Mouse (Mus musculus) embryonic facial prominence, embryonic 10.5 days (tissue): ENCODE measurements at regions not wholly inside any gene's neighbourhood (a gene's known extent, or its start where the extent isn't known, plus 50 kb on each side); places are given as distances from the start of the nearest gene placed in this dataset.

Source experiments
- DNase-seq: peaks from one replicate; pipeline ENCODE4 v3.0.0-alpha.2; 2017; ENCODE audit warnings: low spot score
- H3K27ac ChIP-seq: fragments of 300-500 bp; sonication (generic); replicated peaks from 2 replicates; pipeline ENCODE4 v1.5.1; 2016; ENCODE audit warnings: mild to moderate bottlenecking
- H3K27me3 ChIP-seq: fragments of 300-500 bp; sonication (generic); replicated peaks from 2 replicates; pipeline ENCODE4 v1.6.1; 2016; ENCODE audit warnings: low read depth, mild to moderate bottlenecking; ENCODE audit not compliant: poor library complexity, severe bottlenecking
- H3K36me3 ChIP-seq: fragments of 300-500 bp; sonication (generic); replicated peaks from 2 replicates; pipeline ENCODE4 v1.6.1; 2016; ENCODE audit warnings: mild to moderate bottlenecking, moderate library complexity
- H3K4me1 ChIP-seq: fragments of 300-500 bp; sonication (generic); 2 replicates; pipeline ENCODE4 v1.6.1; 2016
- H3K4me3 ChIP-seq: fragments of 300-500 bp; sonication (generic); 2 replicates; pipeline ENCODE4 v1.5.1; 2016; ENCODE audit warnings: mild to moderate bottlenecking, moderate library complexity
- H3K9me3 ChIP-seq: fragments of 300-500 bp; sonication (generic); 2 replicates; pipeline ENCODE4 v1.6.1; 2016; ENCODE audit warnings: mild to moderate bottlenecking
- WGBS: fragments of 180-500 bp; shearing (Covaris S2); methylation state at CpG from one replicate; pipeline ENCODE4 v1.1.7; 2016; 5-methylcytosine and 5-hydroxymethylcytosine counted together

DNA sequence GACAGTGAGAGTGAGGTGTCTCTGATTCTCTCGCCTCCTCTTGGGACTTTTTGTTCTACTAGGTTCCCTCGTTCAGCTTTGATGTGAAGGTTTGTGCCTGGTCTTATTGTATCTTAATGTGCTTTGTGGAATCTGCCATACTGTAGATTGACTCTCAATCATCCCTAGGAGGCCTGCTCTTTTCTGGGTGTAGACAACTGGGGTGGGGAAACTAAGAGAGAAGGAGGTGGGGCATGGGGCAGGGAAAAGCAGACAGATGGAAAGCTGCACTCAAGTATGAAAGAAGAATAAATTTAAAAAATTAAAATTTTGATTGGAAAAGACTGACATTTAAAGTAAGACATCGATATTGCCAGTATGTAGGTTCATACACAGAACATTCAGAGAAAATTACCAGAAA, 172.0 kb upstream of the Ctso start:
- WGBS = 92% methylated on average over 3 of the region's 3 CpGs
- no peak overlapping the region for H3K27ac ChIP-seq
- no peak overlapping the region for H3K4me3 ChIP-seq
- 0 out of 2 replicates have a peak, but pooled peaks cover 5% of the 10 kb centered on the region for H3K4me1 ChIP-seq
- no peaks in the 10 kb centered on the region for H3K36me3 ChIP-seq
- no peaks in the 10 kb centered on the region for H3K27me3 ChIP-seq
- no peak for DNase-seq
- no peaks in the 10 kb centered on the region for H3K9me3 ChIP-seq

DNA sequence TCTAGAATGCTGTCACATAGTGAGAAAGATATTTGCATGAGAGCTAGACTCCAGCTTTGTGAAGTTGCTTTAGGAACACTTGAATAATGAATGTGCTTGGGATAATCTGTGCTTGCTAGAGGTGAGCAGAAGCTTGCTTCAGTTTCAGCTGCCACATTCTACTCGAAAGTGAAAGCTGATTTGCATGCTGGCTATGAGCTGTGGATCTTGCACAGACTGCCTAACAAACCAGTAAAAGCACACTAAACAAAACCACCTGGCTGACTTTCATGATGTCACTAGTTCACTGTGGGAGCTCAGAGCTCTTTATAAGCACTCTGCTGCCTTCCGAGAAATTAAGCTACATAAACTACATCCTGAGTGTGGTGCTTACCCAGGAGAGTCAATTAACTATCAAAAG, 171.5 kb upstream of the Ctso start:
- 43% methylated on average over 2 of the region's 2 CpGs for WGBS
- H3K4me1 ChIP-seq = 0 out of 2 replicates have a peak, but pooled peaks cover 5% of the 10 kb centered on the region
- DNase-seq = peak; percentile 26
- H3K27ac ChIP-seq = no peak overlapping the region
- no peaks in the 10 kb centered on the region for H3K9me3 ChIP-seq
- H3K4me3 ChIP-seq = no peak overlapping the region
- no peaks in the 10 kb centered on the region for H3K27me3 ChIP-seq
- no peaks in the 10 kb centered on the region for H3K36me3 ChIP-seq

DNA sequence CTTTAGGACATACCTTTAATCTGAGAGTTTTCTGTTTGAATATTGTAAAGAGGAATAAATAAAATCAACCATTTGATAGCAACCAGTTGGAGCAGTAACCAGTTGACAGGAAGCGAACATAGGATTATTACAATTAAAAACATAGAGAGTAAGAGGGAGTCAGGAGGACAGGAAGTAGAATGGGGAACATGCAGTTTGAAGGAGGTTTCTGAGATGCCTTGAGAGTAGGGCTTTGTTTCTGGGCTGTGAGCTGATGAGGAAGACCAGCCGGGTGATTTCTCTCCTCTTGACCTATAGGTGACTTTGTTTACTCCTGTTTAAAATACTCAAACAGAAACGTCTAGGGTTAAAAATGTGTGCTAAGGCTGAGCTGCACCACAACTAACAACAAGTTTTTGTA, 160.6 kb upstream of the Ctso start:
- H3K36me3 ChIP-seq = no peaks in the 10 kb centered on the region
- no peak overlapping the region for H3K27ac ChIP-seq
- H3K9me3 ChIP-seq = no peaks in the 10 kb centered on the region
- WGBS = 72% methylated on average over 3 of the region's 3 CpGs
- H3K4me1 ChIP-seq = no peaks in the 10 kb centered on the region
- H3K4me3 ChIP-seq = no peak overlapping the region
- H3K27me3 ChIP-seq = no peaks in the 10 kb centered on the region
- no peak for DNase-seq

DNA sequence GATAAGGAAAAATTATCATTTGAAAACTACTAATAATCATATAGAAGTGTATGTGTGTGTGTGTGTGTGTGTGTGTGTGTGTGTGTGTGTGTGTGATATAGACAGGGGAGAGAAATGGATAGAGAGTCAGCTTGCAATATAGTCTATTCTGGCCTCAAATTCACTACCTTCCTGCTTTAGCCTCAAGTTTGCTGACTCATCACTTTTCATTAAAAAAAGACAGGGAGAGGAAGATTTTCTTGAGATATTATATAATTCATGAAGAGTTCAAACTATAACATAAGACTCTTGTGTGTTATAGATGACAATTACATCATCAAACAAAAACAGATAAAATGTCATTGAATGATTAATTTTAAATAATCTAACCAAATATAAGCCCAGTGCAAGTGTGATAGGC, 159.4 kb upstream of the Ctso start:
- Histone ChIP-seq H3K9me3 (no peaks in the 10 kb centered on the region), H3K36me3 (no peaks in the 10 kb centered on the region), H3K4me1 (no peaks in the 10 kb centered on the region), H3K27me3 (no peaks in the 10 kb centered on the region), H3K27ac (no peak overlapping the region), H3K4me3 (no peak overlapping the region)
- no peak for DNase-seq

DNA sequence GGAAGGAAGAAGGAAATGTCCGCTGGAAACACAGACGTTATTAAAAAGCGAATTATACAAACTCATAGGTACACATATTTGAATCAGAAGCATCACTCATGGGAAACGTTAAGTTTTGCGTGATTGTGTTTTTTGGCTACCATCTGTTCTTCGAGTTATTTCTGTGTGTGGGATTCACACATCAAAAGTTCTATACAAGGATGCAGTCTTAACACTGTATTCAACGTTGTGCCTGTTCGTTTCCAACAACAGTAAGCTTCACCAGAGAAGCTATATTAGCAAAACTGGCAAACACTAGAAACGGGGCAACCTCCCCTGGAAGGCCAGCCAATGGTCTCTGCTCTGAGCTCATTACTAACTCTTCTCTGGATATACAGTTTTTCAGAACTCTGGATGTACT, 150.3 kb upstream of the Ctso start:
- H3K4me3 ChIP-seq = no peak overlapping the region
- H3K9me3 ChIP-seq = no peaks in the 10 kb centered on the region
- H3K36me3 ChIP-seq = no peaks in the 10 kb centered on the region
- H3K27ac ChIP-seq = no peak overlapping the region
- 93% methylated on average over 9 of the region's 9 CpGs for WGBS
- no peak for DNase-seq
- H3K27me3 ChIP-seq = no peaks in the 10 kb centered on the region
- H3K4me1 ChIP-seq = peaks cover 5% of the 10 kb centered on the region

DNA sequence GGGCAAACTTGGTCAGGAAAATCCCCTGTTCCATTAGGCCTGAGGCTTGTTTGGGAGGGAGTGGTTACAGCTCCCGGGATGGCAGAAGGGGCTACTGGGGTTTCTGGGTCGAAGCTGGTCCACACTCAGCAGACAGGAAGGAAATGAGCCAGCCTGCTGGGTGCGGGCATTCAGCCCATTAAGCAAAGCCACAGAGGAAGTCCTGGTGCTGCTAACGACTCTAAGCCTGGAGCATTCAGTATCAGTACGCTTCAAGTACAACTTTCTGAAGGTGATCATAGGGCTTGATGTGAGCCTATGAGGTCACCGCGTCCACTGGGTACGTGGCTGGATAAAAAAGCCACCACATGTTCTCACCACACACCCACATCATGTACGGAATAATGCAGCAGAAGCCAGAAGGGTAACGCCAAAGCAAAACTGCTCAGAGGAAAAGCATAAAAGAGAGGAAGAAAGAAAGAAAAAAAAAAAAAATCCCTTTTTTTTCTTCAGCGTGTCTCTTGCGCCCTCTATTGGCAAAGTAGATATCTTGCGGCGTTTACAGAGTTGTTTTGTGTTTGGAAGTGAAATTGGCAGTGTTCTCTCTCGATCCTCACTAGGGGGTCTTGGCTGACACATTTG, 149.4 kb upstream of the Ctso start:
- no peaks in the 10 kb centered on the region for H3K36me3 ChIP-seq
- peak overlapping the region; percentile 80 for H3K27ac ChIP-seq
- no peaks in the 10 kb centered on the region for H3K9me3 ChIP-seq
- peak overlapping the region; percentile 31; the same call in 1 of the 2 replicates for H3K4me3 ChIP-seq
- DNase-seq = peak; percentile 25
- WGBS = 30% methylated on average over 15 of the region's 15 CpGs
- H3K27me3 ChIP-seq = no peaks in the 10 kb centered on the region
- H3K4me1 ChIP-seq = peaks cover 5% of the 10 kb centered on the region

DNA sequence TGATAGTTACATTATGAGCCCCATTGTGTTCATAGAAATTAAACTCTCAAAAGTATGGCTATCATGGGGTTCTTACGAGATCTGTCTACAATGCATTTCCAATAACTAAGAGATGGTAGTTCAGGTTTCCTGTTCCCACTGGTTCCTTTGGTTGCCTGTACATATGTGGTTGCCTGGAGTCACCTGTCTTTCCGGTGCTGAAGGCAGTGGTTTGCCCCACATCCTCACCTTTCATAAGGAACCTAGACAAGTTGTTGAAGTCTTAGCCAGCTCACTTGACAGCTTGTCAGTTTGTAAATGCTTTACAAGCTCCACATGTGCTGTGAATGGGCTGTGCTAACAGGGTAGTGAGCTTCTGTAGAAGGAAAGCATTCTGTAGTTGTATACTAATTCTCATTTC, 143.5 kb upstream of the Ctso start:
- no peak for DNase-seq
- H3K27me3 ChIP-seq = no peaks in the 10 kb centered on the region

DNA sequence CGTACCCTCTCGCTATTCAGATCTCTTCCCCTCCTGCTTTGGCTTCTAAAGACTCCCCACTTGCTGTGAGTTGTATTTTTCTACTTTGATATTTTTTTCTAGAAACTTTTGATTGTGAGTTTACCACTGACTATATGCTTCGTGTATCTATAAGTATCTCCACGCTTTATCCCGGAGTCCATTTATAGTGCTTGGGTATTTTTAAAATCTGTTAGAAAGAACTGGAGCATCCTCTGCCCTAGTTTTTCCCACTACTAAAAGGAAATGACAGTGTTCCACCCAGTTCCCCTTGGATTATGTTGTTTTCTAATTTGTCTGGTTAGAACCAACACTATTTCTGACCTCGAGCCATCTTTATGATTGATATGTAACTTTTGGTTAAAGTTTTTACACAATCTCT, 142.7 kb upstream of the Ctso start:
- H3K9me3 ChIP-seq = no peaks in the 10 kb centered on the region
- DNase-seq = no peak
- 91% methylated on average over 6 of the region's 6 CpGs for WGBS
- no peak overlapping the region for H3K4me3 ChIP-seq
- H3K36me3 ChIP-seq = no peaks in the 10 kb centered on the region
- no peak overlapping the region for H3K27ac ChIP-seq
- H3K4me1 ChIP-seq = no peaks in the 10 kb centered on the region
- no peaks in the 10 kb centered on the region for H3K27me3 ChIP-seq

More for the DNA sequence above, 143.5 kb upstream of the Ctso start:
- Histone ChIP-seq H3K27ac (no peak overlapping the region), H3K4me3 (no peak overlapping the region), H3K36me3 (no peaks in the 10 kb centered on the region), H3K4me1 (no peaks in the 10 kb centered on the region), H3K9me3 (no peaks in the 10 kb centered on the region)
- WGBS = 86% methylated on average over 2 of the region's 2 CpGs

DNA sequence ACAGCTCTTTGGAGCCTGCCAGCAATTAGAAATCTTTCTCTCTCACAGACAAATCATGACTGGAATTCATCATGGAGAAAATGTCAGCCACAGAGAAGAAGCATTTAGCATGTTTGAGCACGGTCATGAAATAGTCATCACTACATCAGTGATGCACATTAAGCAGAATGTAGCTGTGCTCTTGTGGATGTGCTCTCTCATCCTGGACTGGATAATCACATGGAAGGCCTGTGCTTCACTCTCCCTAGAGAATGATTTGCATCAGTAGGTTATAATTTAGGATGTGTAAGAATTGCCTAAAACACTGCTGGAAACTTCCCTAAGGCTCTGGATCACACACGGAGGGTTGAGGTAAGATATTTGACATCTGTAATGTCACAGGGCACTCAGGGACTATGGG, 130.3 kb upstream of the Ctso start:
- no peak overlapping the region for H3K4me3 ChIP-seq
- H3K4me1 ChIP-seq = no peaks in the 10 kb centered on the region
- no peaks in the 10 kb centered on the region for H3K9me3 ChIP-seq
- H3K36me3 ChIP-seq = no peaks in the 10 kb centered on the region
- no peaks in the 10 kb centered on the region for H3K27me3 ChIP-seq
- H3K27ac ChIP-seq = no peak overlapping the region
- WGBS = 79% methylated on average over 2 of the region's 2 CpGs
- no peak for DNase-seq

DNA sequence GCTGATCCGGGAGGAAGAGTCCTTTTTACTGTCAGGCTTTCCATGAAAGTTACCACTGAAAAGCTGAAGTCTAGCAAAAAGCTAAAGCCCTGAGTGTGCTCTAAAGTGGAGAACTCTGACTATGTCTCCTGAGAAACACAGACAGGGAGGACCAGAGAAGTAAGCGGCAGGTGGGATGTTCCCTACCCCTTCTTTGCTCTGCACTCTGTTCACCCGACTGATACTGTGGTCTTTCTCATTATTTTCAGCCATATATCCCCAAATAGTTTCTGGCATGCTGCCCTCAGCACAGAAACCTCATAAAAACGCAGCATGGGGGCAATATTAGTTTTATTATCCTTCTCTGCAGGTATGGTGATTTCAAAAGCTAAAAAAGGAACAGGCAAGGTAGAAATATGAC, 126.7 kb upstream of the Ctso start:
- H3K4me1 ChIP-seq = no peaks in the 10 kb centered on the region
- H3K9me3 ChIP-seq = no peaks in the 10 kb centered on the region
- DNase-seq = no peak
- no peaks in the 10 kb centered on the region for H3K27me3 ChIP-seq
- WGBS = 83% methylated on average over 4 of the region's 4 CpGs
- H3K27ac ChIP-seq = no peak overlapping the region
- H3K36me3 ChIP-seq = no peaks in the 10 kb centered on the region
- H3K4me3 ChIP-seq = no peak overlapping the region

DNA sequence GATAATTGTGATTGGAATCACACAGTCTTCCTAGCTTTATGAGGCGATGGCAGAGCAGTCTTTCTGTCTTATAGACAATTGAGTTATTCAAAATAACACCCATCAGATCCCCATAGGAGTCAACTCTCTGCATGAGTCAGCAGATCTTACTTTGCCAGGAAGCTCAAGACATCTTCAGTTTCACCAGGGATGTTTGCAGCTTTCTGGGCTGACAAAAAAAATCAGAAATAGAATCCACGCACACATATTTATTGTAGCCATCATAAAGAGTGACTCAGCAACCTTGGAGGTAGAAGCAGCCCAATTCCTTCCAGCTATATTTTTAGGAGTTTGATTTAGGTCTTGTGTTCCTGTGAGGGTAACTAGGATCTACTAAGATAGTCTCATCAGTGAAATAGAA, 122.8 kb upstream of the Ctso start:
- Histone ChIP-seq H3K9me3 (no peaks in the 10 kb centered on the region), H3K4me1 (no peaks in the 10 kb centered on the region), H3K4me3 (no peak overlapping the region), H3K36me3 (no peaks in the 10 kb centered on the region), H3K27me3 (no peaks in the 10 kb centered on the region), H3K27ac (no peak overlapping the region)
- 86% methylated on average over 2 of the region's 2 CpGs for WGBS
- no peak for DNase-seq

DNA sequence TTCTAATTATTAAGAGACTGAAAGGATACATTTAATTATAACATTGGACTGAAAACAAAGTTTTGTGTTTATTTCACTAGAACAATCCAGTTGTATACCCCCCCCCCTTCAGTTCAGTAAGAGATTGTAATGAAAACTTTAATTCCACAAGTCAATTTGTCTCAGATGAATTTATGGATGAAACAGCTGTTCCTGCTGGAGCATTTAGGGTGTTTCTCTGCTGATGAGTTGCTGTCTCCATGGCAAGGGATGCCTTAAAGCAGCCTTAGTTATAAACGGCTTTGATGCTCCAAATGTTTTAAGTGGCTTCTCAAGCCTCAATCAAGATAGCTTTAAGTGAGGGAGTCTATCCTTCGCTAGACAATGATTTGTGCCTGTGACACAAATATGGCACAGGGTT, 112.1 kb upstream of the Ctso start:
- Histone ChIP-seq H3K27ac (no peak overlapping the region), H3K4me1 (no peaks in the 10 kb centered on the region), H3K4me3 (no peak overlapping the region), H3K36me3 (no peaks in the 10 kb centered on the region), H3K27me3 (no peaks in the 10 kb centered on the region), H3K9me3 (no peaks in the 10 kb centered on the region)
- no peak for DNase-seq
- WGBS = 87% methylated on average over 2 of the region's 2 CpGs

DNA sequence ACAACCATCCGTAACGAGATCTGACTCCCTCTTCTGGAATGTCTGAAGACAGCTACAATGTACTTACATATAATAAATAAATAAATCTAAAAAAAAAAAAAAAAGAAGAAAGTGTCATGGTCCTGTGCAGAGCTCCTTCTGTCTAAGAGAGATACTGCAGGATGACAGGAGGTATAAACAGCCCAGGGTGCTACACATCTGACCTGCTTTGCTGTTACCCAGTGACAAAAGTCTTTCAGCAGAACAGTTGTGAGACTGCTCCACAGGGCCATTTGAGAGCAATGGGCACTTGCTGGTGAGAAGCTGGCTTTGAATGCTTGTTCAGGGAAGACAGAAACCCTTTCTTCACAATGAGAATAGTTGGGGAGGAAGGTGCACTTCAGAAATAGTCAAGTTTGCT, 102.9 kb upstream of the Ctso start:
- no peaks in the 10 kb centered on the region for H3K36me3 ChIP-seq
- H3K4me3 ChIP-seq = no peak overlapping the region
- H3K4me1 ChIP-seq = no peaks in the 10 kb centered on the region
- DNase-seq = no peak
- 87% methylated on average over 2 of the region's 2 CpGs for WGBS
- H3K27ac ChIP-seq = no peak overlapping the region
- no peaks in the 10 kb centered on the region for H3K9me3 ChIP-seq
- no peaks in the 10 kb centered on the region for H3K27me3 ChIP-seq
